Mouse (Mus musculus) thymus, postnatal 14 days (tissue): ENCODE results near the gene Mid1.
"Not testable (repeated sequence)": the region's sequence is repeated elsewhere in the genome, so short reads cannot be mapped to it uniquely, and the experiment has no call there.

Experiments used
- DNase-seq: peaks from one replicate; pipeline ENCODE4 v3.0.0; 2021

Gene Mid1

DNA sequence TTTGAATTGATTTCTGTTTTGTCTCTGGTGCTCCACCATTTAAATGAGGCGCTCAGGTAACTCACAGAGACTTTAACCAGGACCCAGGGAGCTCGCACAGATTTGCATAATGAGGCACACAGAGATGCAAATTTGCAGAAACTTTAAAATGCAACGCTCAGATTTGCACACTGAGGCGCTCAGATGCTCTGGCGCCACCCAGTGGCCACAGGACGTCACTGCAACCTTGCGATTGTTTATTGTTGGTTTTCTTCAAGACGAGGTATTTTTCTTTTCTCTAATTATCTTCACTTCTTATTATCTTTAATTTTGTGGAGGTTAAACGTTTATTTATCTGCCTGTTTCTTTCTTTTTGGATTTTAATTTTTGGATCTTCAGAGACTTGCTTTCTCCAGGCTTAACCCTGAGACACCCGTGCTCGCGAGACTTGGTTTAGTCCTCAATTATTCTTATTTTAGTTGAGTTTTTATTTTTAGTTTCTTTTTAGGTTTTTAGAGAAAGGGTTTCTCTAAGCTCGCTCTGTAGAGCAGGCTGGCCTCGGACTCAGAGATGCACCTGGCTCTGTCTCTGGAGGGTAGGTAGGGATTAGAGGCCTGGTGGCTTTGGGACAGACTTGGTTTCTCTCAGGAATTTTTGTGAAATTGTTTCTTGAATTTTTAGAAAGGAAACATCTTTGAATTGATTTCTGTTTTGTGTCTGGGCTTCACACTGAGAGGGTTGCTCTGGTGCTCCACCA lies 335.1 kb downstream of the Mid1 start:
- peak; percentile 98 for DNase-seq

DNA sequence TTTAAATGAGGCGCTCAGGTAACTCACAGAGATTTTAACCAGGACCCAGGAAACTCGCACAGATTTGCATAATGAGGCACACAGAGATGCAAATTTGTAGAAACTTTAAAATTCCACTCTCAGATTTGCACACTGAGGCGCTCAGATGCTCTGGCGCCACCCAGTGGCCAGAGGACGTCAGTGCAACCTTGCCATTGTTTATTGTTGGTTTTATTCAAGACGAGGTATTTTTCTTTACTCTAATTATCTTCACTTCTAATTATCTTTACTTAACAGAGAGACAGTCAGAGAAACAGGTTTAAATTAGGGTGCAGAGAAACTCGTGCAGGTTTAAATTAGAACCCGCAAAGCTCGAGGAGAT lies 335.7 kb downstream of the Mid1 start:
- peak; percentile 88 for DNase-seq

DNA sequence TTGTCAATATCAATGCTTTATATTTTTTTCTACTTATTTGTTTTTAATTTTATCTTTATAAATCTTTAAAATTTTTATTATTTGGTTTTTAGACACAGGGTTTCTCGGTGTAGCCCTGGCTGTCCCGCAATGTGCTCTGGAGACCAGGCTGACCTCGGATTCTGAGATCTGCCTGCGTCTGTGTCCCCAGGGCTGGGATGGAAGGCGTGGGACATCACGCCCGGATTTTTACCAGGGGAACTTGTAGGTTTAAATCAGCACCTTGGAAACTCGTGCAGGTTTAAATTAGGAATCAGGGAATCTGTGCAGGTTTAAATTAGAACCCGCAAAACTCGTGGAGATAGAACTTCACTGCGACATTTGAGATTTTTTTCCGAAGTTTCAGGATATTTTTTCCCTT lies 336.2 kb downstream of the Mid1 start:
- not testable (repeated sequence) for DNase-seq

DNA sequence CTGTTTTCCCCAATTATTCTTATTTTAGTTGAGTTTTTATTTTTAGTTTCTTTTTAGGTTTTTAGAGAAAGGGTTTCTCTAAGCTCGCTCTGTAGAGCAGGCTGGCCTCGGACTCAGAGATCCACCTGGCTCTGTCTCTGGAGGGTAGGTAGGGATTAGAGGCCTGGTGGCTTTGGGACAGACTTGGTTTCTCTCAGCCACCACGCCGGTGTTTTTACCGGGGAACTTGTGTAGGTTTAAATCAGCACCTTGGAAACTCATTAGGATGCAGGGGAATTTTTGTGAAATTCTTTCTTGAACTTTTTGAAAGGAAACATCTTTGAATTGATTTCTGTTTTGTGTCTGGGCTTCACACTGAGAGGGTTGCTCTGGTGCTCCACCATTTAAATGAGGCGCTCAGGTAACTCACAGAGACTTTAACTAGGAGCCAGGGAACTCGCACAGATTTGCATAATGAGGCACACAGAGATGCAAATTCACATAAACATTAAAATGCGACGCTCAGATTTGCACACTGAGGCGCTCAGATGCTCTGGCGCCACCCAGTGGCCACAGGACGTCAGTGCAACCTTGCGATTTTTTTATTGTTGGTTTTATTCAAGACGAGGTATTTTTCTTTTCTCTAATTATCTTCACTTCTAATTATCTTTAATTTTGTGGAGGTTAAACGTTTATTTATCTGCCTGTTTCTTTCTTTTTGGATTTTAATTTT lies 336.9 kb downstream of the Mid1 start:
- peak; percentile 74 for DNase-seq
